Mouse (Mus musculus) fibroblast of lung, adult 2 months (primary cell): Measurements from ENCODE around the gene Slc2a10.

Source experiments
- DNase-seq: peaks from one replicate; pipeline ENCODE4 v3.0.0-alpha.2; 2011; ENCODE audit warnings: low read depth

Slc2a10 gene

GRCm38 (mm10) chr2:165561861-165562260, 58.3 kb downstream of the Slc2a10 start:
- no peak for DNase-seq

DNA sequence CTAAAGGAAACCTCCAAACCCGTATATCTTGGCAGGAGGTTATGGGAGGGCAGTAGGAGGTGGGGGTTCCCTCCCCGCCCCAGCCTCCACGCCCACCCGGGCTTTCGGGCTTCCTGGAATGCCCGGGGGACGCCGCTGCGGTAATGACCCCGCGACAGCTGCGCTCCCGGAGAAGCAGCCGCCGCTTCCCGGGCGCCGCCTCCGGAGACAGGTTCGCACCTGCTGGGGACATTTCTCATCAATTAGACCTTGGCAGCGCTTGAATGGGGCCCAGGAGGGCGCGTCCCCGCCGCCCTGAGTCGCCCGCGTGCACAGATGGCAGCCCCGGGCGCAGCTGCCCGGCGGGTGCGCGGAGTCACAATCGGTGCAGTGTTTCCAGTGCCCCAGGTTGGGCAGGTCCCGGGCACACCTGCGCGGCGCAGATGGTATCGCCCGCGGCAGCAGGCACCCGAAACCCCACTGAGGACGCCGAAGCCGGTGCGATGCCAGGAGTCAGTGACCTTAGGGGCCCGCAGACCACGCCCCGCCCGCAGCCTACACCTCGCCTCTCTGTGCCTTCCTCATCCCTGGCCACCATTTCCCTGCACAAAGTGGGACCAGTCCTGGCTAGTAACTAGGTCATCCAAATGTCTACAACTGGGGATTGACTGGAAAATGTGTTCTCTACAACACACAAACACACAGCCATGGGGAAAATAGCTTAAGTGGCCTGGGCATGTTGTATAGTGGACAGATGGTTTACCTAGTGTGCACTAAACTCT, 59.9 kb downstream of the Slc2a10 start:
- no peak for DNase-seq

GRCm38 (mm10) chr2:165564101-165564500, 60.5 kb downstream of the Slc2a10 start:
- DNase-seq, result no peak

DNA sequence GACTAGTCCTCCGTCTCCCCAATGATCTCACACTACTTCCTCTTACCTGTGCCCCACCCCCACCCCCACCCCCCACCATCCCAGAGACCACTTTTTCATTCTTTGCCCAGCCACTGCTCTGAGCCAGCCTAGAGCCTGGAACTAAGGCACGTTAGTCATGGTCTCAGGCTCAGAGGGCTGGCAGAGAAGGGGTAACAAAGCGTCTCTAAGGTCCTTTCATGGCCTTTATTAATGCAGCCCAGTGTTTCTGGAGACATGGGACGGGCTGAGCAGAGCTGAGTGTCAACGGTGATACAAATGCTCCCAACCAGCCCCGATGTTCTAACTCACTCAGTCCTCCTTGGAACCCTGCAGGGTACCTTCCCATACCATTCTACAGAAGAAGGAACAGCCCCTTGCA, 61.0 kb downstream of the Slc2a10 start:
- DNase-seq, result no peak

DNA sequence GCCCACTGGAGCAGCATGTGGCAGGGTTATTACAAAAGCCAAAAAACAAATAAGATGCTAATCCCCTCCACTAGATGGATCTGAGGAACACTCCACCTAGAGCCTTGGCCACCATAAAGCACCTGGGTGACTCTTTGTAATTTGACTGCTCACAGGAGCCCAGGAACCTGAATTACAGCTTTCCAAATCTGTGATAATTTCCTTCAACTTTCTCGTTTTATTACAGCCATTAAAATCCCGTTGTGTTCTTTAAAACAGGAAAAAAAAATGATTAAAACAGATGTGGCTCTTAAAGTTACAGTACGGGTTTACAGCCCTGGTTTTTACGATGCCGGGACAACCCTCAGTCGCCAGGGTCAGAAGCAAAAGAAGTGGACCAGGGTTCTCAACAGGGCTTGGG, 63.3 kb downstream of the Slc2a10 start:
- no peak for DNase-seq

- no peak for DNase-seq
Observed at GRCm38 (mm10) chr2:165567820-165568219, 64.2 kb downstream of the Slc2a10 start.

DNA sequence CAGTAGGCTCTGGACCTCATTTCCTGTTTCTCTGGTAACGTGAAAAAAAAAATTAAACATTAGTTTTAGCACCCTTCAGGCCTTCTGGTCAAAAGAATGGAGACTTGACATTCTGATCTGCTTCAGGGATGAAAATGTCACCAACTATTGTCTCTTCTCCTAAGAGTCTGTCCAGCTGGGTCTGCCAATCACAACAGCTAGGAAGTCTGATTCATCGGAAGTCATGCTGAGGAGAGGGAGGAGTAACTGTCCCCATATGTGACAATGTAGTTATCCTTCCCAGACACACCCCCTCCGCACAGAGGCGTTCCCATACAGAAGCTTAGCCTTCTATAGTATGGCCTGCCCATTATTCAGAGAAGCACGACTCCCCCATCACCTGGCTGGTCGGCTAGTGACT, 65.3 kb downstream of the Slc2a10 start:
- DNase-seq, result no peak
